Mouse (Mus musculus): ENCODE measurements around the gene Tnfsf11. TPM values are rescaled to one million over a fixed set of nuclear protein-coding genes. Genes with fewer than 3 reads are reported as not detected.

Tnfsf11 gene
- polyA plus RNA-seq, 1 experiment from 2014 or later, result 3.1 TPM

GRCm38 (mm10) chr14:78244811-78245210 is 63.0 kb downstream of the Tnfsf11 start:
- H3K27me3 ChIP-seq (replicated peaks; ENCODE audit: control insufficient read depth, insufficient read depth, low read length), result no peaks in the 10 kb centered on the region
- H3K4me2 ChIP-seq (ENCODE audit: low read depth, low read length), result no peak overlapping the region
- H3K4me1 ChIP-seq (ENCODE audit: control insufficient read depth, insufficient read depth, low read length), result no peaks in the 10 kb centered on the region
- no peak overlapping the region for H3K9ac ChIP-seq (ENCODE audit: low read depth, low read length)
- DNase-seq (ENCODE audit: low spot score), result peak; percentile 40
- no peak for ATAC-seq (ENCODE audit: low read depth)
- H3K9me3 ChIP-seq (ENCODE audit: control insufficient read depth, low read length), result no peaks in the 10 kb centered on the region
- WGBS, result 41% methylated on average over 4 of the region's 4 CpGs
- no peak overlapping the region for H3K27ac ChIP-seq (replicated peaks; ENCODE audit: low read depth, low read length)
- no peak overlapping the region for H3K4me3 ChIP-seq (ENCODE audit: low read depth, low read length)
- no peaks in the 10 kb centered on the region for H3K36me3 ChIP-seq (ENCODE audit: control insufficient read depth, insufficient read depth, low read length)

- Histone ChIP-seq H3K9ac (ENCODE audit: low read depth, low read length) (no peak overlapping the region), H3K4me1 (ENCODE audit: control insufficient read depth, insufficient read depth, low read length) (peaks cover 7% of the 10 kb centered on the region; the same call in 1 of the 2 replicates), H3K4me2 (ENCODE audit: low read depth, low read length) (no peak overlapping the region), H3K27ac (replicated peaks; ENCODE audit: low read depth, low read length) (no peak overlapping the region), H3K27me3 (replicated peaks; ENCODE audit: control insufficient read depth, insufficient read depth, low read length) (no peaks in the 10 kb centered on the region), H3K9me3 (ENCODE audit: control insufficient read depth, low read length) (no peaks in the 10 kb centered on the region), H3K36me3 (ENCODE audit: control insufficient read depth, insufficient read depth, low read length) (no peaks in the 10 kb centered on the region), H3K4me3 (ENCODE audit: low read depth, low read length) (no peak overlapping the region)
- ATAC-seq (ENCODE audit: low read depth) (no peak), DNase-seq (ENCODE audit: low spot score) (no peak)
- WGBS, result 87% methylated on average over 6 of the region's 6 CpGs
Measured at GRCm38 (mm10) chr14:78239346-78239745, 68.5 kb downstream of the Tnfsf11 start.

GRCm38 (mm10) chr14:78237238-78237637 is 70.6 kb downstream of the Tnfsf11 start:
- no peak overlapping the region for H3K9ac ChIP-seq (ENCODE audit: low read depth, low read length)
- H3K36me3 ChIP-seq (ENCODE audit: control insufficient read depth, insufficient read depth, low read length), result no peaks in the 10 kb centered on the region
- DNase-seq (ENCODE audit: low spot score), result peak; percentile 79
- H3K9me3 ChIP-seq (ENCODE audit: control insufficient read depth, low read length), result no peaks in the 10 kb centered on the region
- H3K4me2 ChIP-seq (ENCODE audit: low read depth, low read length), result no peak overlapping the region
- H3K4me1 ChIP-seq (ENCODE audit: control insufficient read depth, insufficient read depth, low read length), result peaks cover 7% of the 10 kb centered on the region; the same call in 1 of the 2 replicates
- 59% methylated on average over 6 of the region's 6 CpGs for WGBS
- no peak overlapping the region for H3K4me3 ChIP-seq (ENCODE audit: low read depth, low read length)
- H3K27me3 ChIP-seq (replicated peaks; ENCODE audit: control insufficient read depth, insufficient read depth, low read length), result no peaks in the 10 kb centered on the region
- no peak for ATAC-seq (ENCODE audit: low read depth)
- H3K27ac ChIP-seq (replicated peaks; ENCODE audit: low read depth, low read length), result no peak overlapping the region

- Histone ChIP-seq H3K9ac (ENCODE audit: low read depth, low read length) (no peak overlapping the region), H3K27ac (replicated peaks; ENCODE audit: low read depth, low read length) (no peak overlapping the region), H3K36me3 (ENCODE audit: control insufficient read depth, insufficient read depth, low read length) (no peaks in the 10 kb centered on the region), H3K4me1 (ENCODE audit: control insufficient read depth, insufficient read depth, low read length) (peaks cover 7% of the 10 kb centered on the region; the same call in 1 of the 2 replicates), H3K4me3 (ENCODE audit: low read depth, low read length) (no peak overlapping the region), H3K27me3 (replicated peaks; ENCODE audit: control insufficient read depth, insufficient read depth, low read length) (no peaks in the 10 kb centered on the region), H3K4me2 (ENCODE audit: low read depth, low read length) (no peak overlapping the region), H3K9me3 (ENCODE audit: control insufficient read depth, low read length) (no peaks in the 10 kb centered on the region)
- WGBS, result 51% methylated on average over 4 of the region's 4 CpGs
- ATAC-seq (ENCODE audit: low read depth) (peak; percentile 82), DNase-seq (ENCODE audit: low spot score) (peak; percentile 90)
Measured at GRCm38 (mm10) chr14:78236144-78236543, 71.7 kb downstream of the Tnfsf11 start.

- Histone ChIP-seq H3K4me2 (ENCODE audit: low read depth, low read length) (no peak overlapping the region), H3K36me3 (ENCODE audit: control insufficient read depth, insufficient read depth, low read length) (no peaks in the 10 kb centered on the region), H3K4me3 (ENCODE audit: low read depth, low read length) (no peak overlapping the region), H3K27ac (replicated peaks; ENCODE audit: low read depth, low read length) (no peak overlapping the region), H3K4me1 (ENCODE audit: control insufficient read depth, insufficient read depth, low read length) (peaks cover 7% of the 10 kb centered on the region; the same call in 1 of the 2 replicates), H3K9me3 (ENCODE audit: control insufficient read depth, low read length) (no peaks in the 10 kb centered on the region), H3K9ac (ENCODE audit: low read depth, low read length) (no peak overlapping the region), H3K27me3 (replicated peaks; ENCODE audit: control insufficient read depth, insufficient read depth, low read length) (no peaks in the 10 kb centered on the region)
- DNase-seq (ENCODE audit: low spot score) (no peak), ATAC-seq (ENCODE audit: low read depth) (no peak)
- 47% methylated on average over 3 of the region's 3 CpGs for WGBS
Measured at GRCm38 (mm10) chr14:78235296-78235695, 72.5 kb downstream of the Tnfsf11 start.

GRCm38 (mm10) chr14:78229012-78229411 is 78.8 kb downstream of the Tnfsf11 start:
- no peak overlapping the region for H3K27ac ChIP-seq (replicated peaks; ENCODE audit: low read depth, low read length)
- no peaks in the 10 kb centered on the region for H3K4me1 ChIP-seq (ENCODE audit: control insufficient read depth, insufficient read depth, low read length)
- no peaks in the 10 kb centered on the region for H3K27me3 ChIP-seq (replicated peaks; ENCODE audit: control insufficient read depth, insufficient read depth, low read length)
- H3K36me3 ChIP-seq (ENCODE audit: control insufficient read depth, insufficient read depth, low read length), result no peaks in the 10 kb centered on the region
- WGBS, result 67% methylated on average over 4 of the region's 4 CpGs
- ATAC-seq (ENCODE audit: low read depth) (no peak), DNase-seq (ENCODE audit: low spot score) (no peak)
- no peaks in the 10 kb centered on the region for H3K9me3 ChIP-seq (ENCODE audit: control insufficient read depth, low read length)
- H3K9ac ChIP-seq (ENCODE audit: low read depth, low read length), result no peak overlapping the region
- no peak overlapping the region for H3K4me3 ChIP-seq (ENCODE audit: low read depth, low read length)
- no peak overlapping the region for H3K4me2 ChIP-seq (ENCODE audit: low read depth, low read length)

Small RNAs within 50 kb of the gene (microRNA-seq; reads per million reads assigned to microRNA genes)
- gene Gm23652 (ENCODE audit: borderline number of aligned reads), result not detected

Other genes starting within 250 kb of the Tnfsf11 start
- gene Fam216b, start 219.0 kb downstream of the Tnfsf11 start, polyA plus RNA-seq (2014; fragmentation: Nextera tagmentation; extraction: Ambion mirVana), result 0.90 TPM in 1 of 2 replicates, not detected in the other
- gene Akap11, start 228.8 kb upstream of the Tnfsf11 start, polyA plus RNA-seq (2014; fragmentation: Nextera tagmentation; extraction: Ambion mirVana), result 18.6 and 19.3 TPM in 2 replicates

All from embryonic facial prominence, embryonic 14.5 days (tissue).